Mouse (Mus musculus) embryonic stem cell, embryonic (primary cell): ENCODE data around the gene Gck.
"Not testable (repeated sequence)": the region's sequence is repeated elsewhere in the genome, so short reads cannot be mapped to it uniquely, and the experiment has no call there.

Source experiments
- CTCF ChIA-PET, 4 experiments: fragments of 300-600 bp in 2 of 4; fragments of 350-600 bp in 2 of 4; sonication (Branson Sonifier 250); formaldehyde crosslinking; loops; one replicate each; lab custom pipeline; 2022; ENCODE audit warnings: inconsistent platforms in 2 of 4; lab: Charles Lee
- POLR2A ChIA-PET, 4 experiments: fragments of 300-600 bp in 2 of 4; fragments of 350-600 bp in 2 of 4; sonication (Branson Sonifier 250); formaldehyde crosslinking; loops; one replicate each; lab custom pipeline; 2022; ENCODE audit warnings: antibody characterized with exemption in 4 of 4, inconsistent platforms in 1 of 4; lab: Charles Lee

The Gck gene

GRCm38 (mm10) chr11:5971202-5971601 is 21.3 kb upstream of the Gck start:
- ChIA-PET POLR2A (interaction anchor here in 3 of 4 experiments (0.5 to 3.1 kb wide), 6 partner anchors 16 to 553 kb away, joined by 3 to 13 read pairs (median 4); partner anchors contain the start of gene Ykt6 (in 2 of the 3)), CTCF (interaction anchor here in 2 of 4 experiments (0.6 to 1.7 kb wide), 5 partner anchors 15 to 304 kb away, joined by 3 to 5 read pairs (median 3); partner anchors contain the start of genes Tmed4 (in 1 of the 2) and Ykt6 (in 1 of the 2))

GRCm38 (mm10) chr11:5968223-5968622 is 18.3 kb upstream of the Gck start:
- CTCF ChIA-PET = interaction anchor here in 1 of 4 experiments (0.5 to 1.0 kb wide), 2 partner anchors 82 to 492 kb away, joined by 3 to 5 read pairs; no protein-coding TSS in a partner anchor
- POLR2A ChIA-PET = interaction anchor here in 2 of 4 experiments (0.8 to 2.2 kb wide), 5 partner anchors 21 to 266 kb away, joined by 3 to 5 read pairs (median 3); no protein-coding TSS in a partner anchor

GRCm38 (mm10) chr11:5966751-5967150 is 16.9 kb upstream of the Gck start:
- ChIA-PET POLR2A (interaction anchor here in 2 of 4 experiments (0.5 to 2.5 kb wide), 3 partner anchors 11 to 156 kb away, joined by 3 to 8 read pairs (median 5); partner anchors contain the start of gene Ykt6 (in 1 of the 2)), CTCF (interaction anchor here in 2 of 4 experiments (0.6 to 1.0 kb wide), 3 partner anchors 11 to 789 kb away, joined by 3 to 4 read pairs (median 3); partner anchors contain the start of gene Ykt6 (in 1 of the 2))

- POLR2A ChIA-PET = interaction anchor here in 2 of 4 experiments (0.8 to 2.5 kb wide), 2 partner anchors 10 to 80 kb away, joined by 5 to 8 read pairs; partner anchors contain the start of gene Ykt6 (in 1 of the 2)
- CTCF ChIA-PET = interaction anchor here in 3 of 4 experiments (0.6 to 1.4 kb wide), 4 partner anchors 13 to 1026 kb away, joined by 3 to 7 read pairs (median 4); no protein-coding TSS in a partner anchor
These were observed 16.0 kb upstream of the Gck start for GRCm38 (mm10) chr11:5965865-5966264.

- ChIA-PET POLR2A (interaction anchor here in 1 of 4 experiments (1.2 to 1.3 kb wide), 2 partner anchors 9 to 297 kb away, joined by 3 read pairs; no protein-coding TSS in a partner anchor), CTCF (no interaction called here)
These were observed 10.2 kb upstream of the Gck start for GRCm38 (mm10) chr11:5960051-5960450.

GRCm38 (mm10) chr11:5955546-5956276 is 5.8 kb upstream of the Gck start, which contains the start of gene Ykt6:
Gene Ykt6, plus strand, starts transcription at chr11:5955693.
- POLR2A ChIA-PET = interaction anchor here (0.5 to 2.6 kb wide), 41 partner anchors 9 to 856 kb away, joined by 3 to 13 read pairs (median 3); partner anchors contain the start of genes Urgcp (in 2 of the 4), Ccdc117 (in 1 of the 4), Dbnl (in 1 of the 4) and Ddx56 (in 1 of the 4)
- CTCF ChIA-PET = interaction anchor here in 3 of 4 experiments (0.6 to 3.1 kb wide), 28 partner anchors 9 to 478 kb away, joined by 3 to 16 read pairs (median 4); partner anchors contain the start of gene Tmed4 (in 1 of the 3)

GRCm38 (mm10) chr11:5954965-5955504 is 5.2 kb upstream of the Gck start:
- CTCF ChIA-PET = interaction anchor here (0.5 to 3.1 kb wide), 33 partner anchors 8 to 1874 kb away, joined by 3 to 16 read pairs (median 4); partner anchors contain the start of gene Tmed4 (in 1 of the 4)

GRCm38 (mm10) chr11:5954435-5954834 is 4.6 kb upstream of the Gck start:
- POLR2A ChIA-PET = interaction anchor here in 3 of 4 experiments (0.9 to 1.7 kb wide), 6 partner anchors 7 to 672 kb away, joined by 3 to 10 read pairs (median 3); partner anchors contain the start of genes Myl7 (in 1 of the 3) and Tbrg4 (in 1 of the 3)
- CTCF ChIA-PET = interaction anchor here (0.7 to 3.1 kb wide), 13 partner anchors 41 to 1873 kb away, joined by 3 to 16 read pairs (median 6); no protein-coding TSS in a partner anchor

More at GRCm38 (mm10) chr11:5954965-5955504, 5.2 kb upstream of the Gck start:
- POLR2A ChIA-PET = interaction anchor here (0.5 to 2.6 kb wide), 39 partner anchors 8 to 855 kb away, joined by 3 to 13 read pairs (median 3); partner anchors contain the start of genes Ccdc117 (in 1 of the 4), Dbnl (in 1 of the 4), Ddx56 (in 1 of the 4) and Myl7 (in 1 of the 4)

GRCm38 (mm10) chr11:5953130-5953765 is 3.4 kb upstream of the Gck start:
- POLR2A ChIA-PET = interaction anchor here in 3 of 4 experiments (0.5 to 1.6 kb wide), 8 partner anchors 10 to 690 kb away, joined by 3 to 8 read pairs (median 4); no protein-coding TSS in a partner anchor
- CTCF ChIA-PET = interaction anchor here (0.5 to 1.7 kb wide), 50 partner anchors 10 to 771 kb away, joined by 3 to 18 read pairs (median 3); partner anchors contain the start of genes Myl7 (in 2 of the 4), Tmed4 (in 2 of the 4), Ogdh (in 1 of the 4) and Pgam2 (in 1 of the 4)

GRCm38 (mm10) chr11:5952501-5952900 is 2.6 kb upstream of the Gck start:
- ChIA-PET POLR2A (interaction anchor here in 3 of 4 experiments (0.7 to 1.6 kb wide), 7 partner anchors 9 to 304 kb away, joined by 3 to 8 read pairs (median 4); no protein-coding TSS in a partner anchor), CTCF (interaction anchor here (0.5 to 1.7 kb wide), 45 partner anchors 9 to 770 kb away, joined by 3 to 18 read pairs (median 3); partner anchors contain the start of genes Tmed4 (in 2 of the 4), Myl7 (in 1 of the 4), Ogdh (in 1 of the 4) and Pgam2 (in 1 of the 4))

GRCm38 (mm10) chr11:5948546-5949250 is 1.2 kb downstream of the Gck start:
- CTCF ChIA-PET = interaction anchor here in 3 of 4 experiments (0.9 to 2.3 kb wide), 6 partner anchors 62 to 69 kb away, joined by 3 to 8 read pairs (median 4); no protein-coding TSS in a partner anchor
- POLR2A ChIA-PET = interaction anchor here in 3 of 4 experiments (0.6 to 1.6 kb wide), 8 partner anchors 24 to 859 kb away, joined by 3 to 6 read pairs (median 3); partner anchors contain the start of gene Tmed4 (in 1 of the 3)

GRCm38 (mm10) chr11:5947796-5948195 is 2.1 kb downstream of the Gck start:
- POLR2A ChIA-PET = interaction anchor here in 2 of 4 experiments (1.1 to 1.4 kb wide), 4 partner anchors 7 to 241 kb away, joined by 3 to 5 read pairs (median 4); partner anchors contain the start of gene Ykt6 (in 2 of the 2)
- CTCF ChIA-PET = interaction anchor here in 2 of 4 experiments (1.8 to 2.3 kb wide), 2 partner anchors 62 to 68 kb away, joined by 5 to 8 read pairs; no protein-coding TSS in a partner anchor

- ChIA-PET CTCF (interaction anchor here in 1 of 4 experiments (1.3 kb wide), 1 partner anchor 10 kb away, joined by 3 read pairs; the partner anchor contains the start of gene Ykt6), POLR2A (interaction anchor here in 1 of 4 experiments (0.7 kb wide), 1 partner anchor 10 kb away, joined by 3 read pairs; the partner anchor contains the start of gene Ykt6)
These were observed 4.8 kb downstream of the Gck start for GRCm38 (mm10) chr11:5945096-5945495.

GRCm38 (mm10) chr11:5942966-5943365 is 6.9 kb downstream of the Gck start:
- CTCF ChIA-PET = interaction anchor here (0.5 to 2.4 kb wide), 7 partner anchors 10 to 245 kb away, joined by 3 to 12 read pairs (median 4); no protein-coding TSS in a partner anchor
- POLR2A ChIA-PET = interaction anchor here (0.6 to 2.4 kb wide), 16 partner anchors 10 to 332 kb away, joined by 3 to 8 read pairs (median 4); partner anchors contain the start of genes Ykt6 (in 2 of the 4), Dbnl (in 1 of the 4), Myl7 (in 1 of the 4) and Pgam2 (in 1 of the 4)

- CTCF ChIA-PET, POLR2A ChIA-PET: not testable (repeated sequence)
These were observed 15.3 kb downstream of the Gck start for GRCm38 (mm10) chr11:5934531-5934930.
